Mouse (Mus musculus) brain, embryonic 14.5 days (tissue): ENCODE results near the gene Sstr3.

Experiments
- CTCF ChIP-seq: fragments of 200-500 bp; IDR thresholded peaks from 2 replicates; pipeline ENCODE4 v1.5.1; 2012; ENCODE audit warnings: inconsistent platforms, mild to moderate bottlenecking, moderate library complexity, borderline replicate concordance; ENCODE audit not compliant: insufficient read depth, insufficient read length; ENCODE audit errors: extremely low read depth
- POLR2A ChIP-seq: fragments of 200-500 bp; IDR thresholded peaks from 2 replicates; pipeline ENCODE4 v1.6.1; 2012; ENCODE audit warnings: mild to moderate bottlenecking, inconsistent platforms, borderline replicate concordance; ENCODE audit not compliant: poor library complexity, insufficient read depth, insufficient read length, severe bottlenecking; ENCODE audit errors: extremely low read depth

GRCm38 (mm10) chr15:78587050-78587994, 42.8 kb upstream of the Sstr3 start:
- TF ChIP-seq POLR2A (no peak), CTCF (peak; percentile 98)
